Mouse (Mus musculus) liver, embryonic 11.5 days (tissue): ENCODE data around the gene Stoml1. TPM values are rescaled to one million over a fixed set of nuclear protein-coding genes. Genes with fewer than 3 reads are reported as not detected.
A peak's percentile ranks its signal among the peaks of the same experiment; 100 is the strongest.

ENCODE experiments used
- ATAC-seq: fragments of 200-750 bp; cut with Nextera tagmentation; replicated peaks from 2 replicates; pipeline ENCODE4 v1.8.0; 2017; ENCODE audit warnings: moderate number of reproducible peaks, mild to moderate bottlenecking, moderate TSS enrichment, moderate library complexity; ENCODE audit not compliant: low FRiP score
- DNase-seq: peaks from one replicate; pipeline ENCODE4 v3.0.0-alpha.2; 2017; ENCODE audit warnings: low spot score
- H3K27ac ChIP-seq: fragments of 300-500 bp; sonication (generic); 2 replicates; pipeline ENCODE4 v1.5.1; 2014; ENCODE audit warnings: mild to moderate bottlenecking, low read depth, low read length, control low read depth
- H3K27me3 ChIP-seq: fragments of 300-500 bp; sonication (generic); replicated peaks from 2 replicates; pipeline ENCODE4 v1.6.1; 2014; ENCODE audit warnings: low read length, mixed read lengths; ENCODE audit not compliant: control insufficient read depth, insufficient read depth
- H3K36me3 ChIP-seq: fragments of 300-500 bp; sonication (generic); 2 replicates; pipeline ENCODE4 v1.6.1; 2014; ENCODE audit warnings: mild to moderate bottlenecking, low read length, moderate library complexity, mixed read lengths; ENCODE audit not compliant: control insufficient read depth, insufficient read depth
- H3K4me1 ChIP-seq: fragments of 300-500 bp; sonication (generic); replicated peaks from 2 replicates; pipeline ENCODE4 v1.6.1; 2014; ENCODE audit warnings: low read length, mixed read lengths; ENCODE audit not compliant: control insufficient read depth, insufficient read depth
- H3K4me2 ChIP-seq: fragments of 300-500 bp; sonication (generic); 2 replicates; pipeline ENCODE4 v1.6.1; 2014; ENCODE audit warnings: mild to moderate bottlenecking, control low read depth, moderate library complexity
- H3K4me3 ChIP-seq: fragments of 300-500 bp; sonication (generic); 2 replicates; pipeline ENCODE4 v1.5.1; 2014; ENCODE audit warnings: low read depth, low read length, control low read depth
- H3K9ac ChIP-seq: fragments of 300-500 bp; sonication (generic); 2 replicates; pipeline ENCODE4 v1.6.1; 2014; ENCODE audit warnings: low read depth, low read length, control low read depth
- H3K9me3 ChIP-seq: fragments of 300-500 bp; sonication (generic); 2 replicates; pipeline ENCODE4 v1.6.1; 2016; ENCODE audit warnings: low read length, inconsistent platforms, mixed read lengths; ENCODE audit not compliant: control insufficient read depth
- WGBS: fragments of 180-500 bp; shearing (Covaris S2); extraction: QIAGEN DNeasy Blood & Tissue Kit; methylation state at CpG from one replicate; pipeline ENCODE4 v1.1.7; 2014; 5-methylcytosine and 5-hydroxymethylcytosine counted together
- polyA plus RNA-seq: library from polyadenylated mRNA; unstranded; fragments of >200 nt; fragmentation: Nextera tagmentation; extraction: Ambion mirVana; gene quantifications from 2 replicates; pipeline ENCODE4 v1.2.1, GENCODE M21; 2014

Gene Stoml1
- polyA plus RNA-seq, 1 experiment from 2014 or later: 12.9 TPM

- H3K4me1 ChIP-seq: peaks cover 3% of the 10 kb centered on the region; the same call in 1 of the 2 replicates
- WGBS: 35% methylated on average over 9 of the region's 9 CpGs
- peak; percentile 71 for ATAC-seq
- H3K9me3 ChIP-seq: no peaks in the 10 kb centered on the region
- no peak overlapping the region for H3K9ac ChIP-seq
- DNase-seq: peak; percentile 59
- no peaks in the 10 kb centered on the region for H3K36me3 ChIP-seq
- no peak overlapping the region for H3K4me2 ChIP-seq
- H3K27me3 ChIP-seq: no peaks in the 10 kb centered on the region
- H3K4me3 ChIP-seq: no peak overlapping the region
- H3K27ac ChIP-seq: no peak overlapping the region
Measured at GRCm38 (mm10) chr9:58280259-58281109, 27.5 kb downstream of the Stoml1 start.

GRCm38 (mm10) chr9:58281597-58281996 is 28.6 kb downstream of the Stoml1 start:
- 50% methylated on average over 3 of the region's 3 CpGs for WGBS
- Histone ChIP-seq H3K9ac (no peak overlapping the region), H3K4me3 (no peak overlapping the region), H3K9me3 (no peaks in the 10 kb centered on the region), H3K27me3 (no peaks in the 10 kb centered on the region), H3K4me2 (no peak overlapping the region), H3K36me3 (no peaks in the 10 kb centered on the region), H3K27ac (no peak overlapping the region), H3K4me1 (no peaks in the 10 kb centered on the region)
- ATAC-seq (no peak), DNase-seq (no peak)

DNA sequence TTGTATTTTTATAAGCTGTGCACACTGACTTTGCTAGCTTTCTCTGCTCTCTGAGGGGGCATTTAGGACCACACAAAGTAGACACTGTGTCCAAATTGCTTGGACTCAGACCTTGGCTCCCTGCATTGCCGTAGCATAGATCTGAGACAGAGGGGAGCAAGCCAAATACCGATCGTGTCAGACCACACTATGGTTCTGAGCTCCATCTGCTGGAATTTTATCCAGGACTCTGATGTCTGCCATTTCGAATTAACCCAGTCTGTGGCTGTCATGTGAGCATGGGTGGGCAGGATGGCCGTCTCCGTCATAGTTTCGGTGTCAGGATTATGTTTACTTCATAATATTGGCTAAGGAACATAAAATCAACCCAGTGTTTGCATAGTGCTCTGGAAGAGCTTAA is 30.5 kb downstream of the Stoml1 start:
- H3K27me3 ChIP-seq: no peaks in the 10 kb centered on the region
- 79% methylated on average over 7 of the region's 7 CpGs for WGBS
- no peak overlapping the region for H3K4me2 ChIP-seq
- H3K9me3 ChIP-seq: no peaks in the 10 kb centered on the region
- no peaks in the 10 kb centered on the region for H3K36me3 ChIP-seq
- DNase-seq (no peak), ATAC-seq (no peak)
- no peaks in the 10 kb centered on the region for H3K4me1 ChIP-seq
- H3K27ac ChIP-seq: no peak overlapping the region
- H3K9ac ChIP-seq: no peak overlapping the region
- H3K4me3 ChIP-seq: no peak overlapping the region

DNA sequence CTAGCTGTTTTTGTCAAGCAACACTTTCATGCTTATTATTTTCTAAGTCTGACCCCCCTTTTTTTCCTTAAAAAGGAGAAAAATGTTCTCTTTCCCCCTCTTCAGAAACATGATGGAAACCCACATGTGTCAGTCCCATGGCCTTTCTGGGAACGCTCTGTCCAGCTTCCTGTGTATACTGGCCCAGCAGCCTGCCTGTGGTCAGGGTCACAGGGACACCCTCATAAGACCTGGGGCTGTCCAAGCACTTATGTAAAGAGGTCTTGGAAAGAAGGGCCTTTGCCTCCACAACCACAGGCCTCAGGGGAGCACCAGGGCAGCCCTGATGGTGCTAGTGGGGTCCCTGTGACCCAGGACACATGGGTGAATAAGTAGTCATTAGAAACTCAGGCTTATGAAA is 36.1 kb downstream of the Stoml1 start:
- no peak overlapping the region for H3K9ac ChIP-seq
- H3K27ac ChIP-seq: no peak overlapping the region
- H3K4me1 ChIP-seq: no peaks in the 10 kb centered on the region
- no peak overlapping the region for H3K4me2 ChIP-seq
- DNase-seq (no peak), ATAC-seq (no peak)
- no peak overlapping the region for H3K4me3 ChIP-seq
- H3K9me3 ChIP-seq: no peaks in the 10 kb centered on the region
- WGBS: 66% methylated on average over 1 of the region's 1 CpGs
- H3K27me3 ChIP-seq: no peaks in the 10 kb centered on the region
- no peaks in the 10 kb centered on the region for H3K36me3 ChIP-seq

DNA sequence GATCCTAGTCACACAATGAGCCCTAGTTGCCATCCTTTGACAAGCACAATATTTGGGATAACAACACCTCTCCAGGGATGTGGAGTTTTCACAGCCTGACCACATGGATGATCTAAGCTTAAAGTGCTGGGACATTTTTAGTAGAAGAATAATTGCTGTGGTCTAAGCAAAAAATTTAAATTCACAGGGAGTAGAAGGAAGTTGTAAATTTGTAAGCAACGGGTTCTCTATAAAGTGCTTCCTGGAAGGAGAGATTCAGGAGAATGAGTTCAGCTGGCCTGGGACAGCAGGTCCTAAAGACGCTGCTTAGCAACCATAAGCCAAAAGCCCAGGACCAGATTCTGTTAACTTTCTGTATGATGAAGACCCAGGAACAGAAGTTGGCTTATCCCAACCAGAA is 36.9 kb downstream of the Stoml1 start:
- Histone ChIP-seq H3K9ac (no peak overlapping the region), H3K4me3 (no peak overlapping the region), H3K27ac (no peak overlapping the region), H3K36me3 (no peaks in the 10 kb centered on the region), H3K9me3 (no peaks in the 10 kb centered on the region), H3K4me1 (no peaks in the 10 kb centered on the region), H3K4me2 (no peak overlapping the region), H3K27me3 (no peaks in the 10 kb centered on the region)
- no peak for DNase-seq
- WGBS: 71% methylated on average over 2 of the region's 2 CpGs
- ATAC-seq: no peak

- WGBS: 62% methylated on average over 7 of the region's 7 CpGs
- DNase-seq: no peak
- Histone ChIP-seq H3K36me3 (no peaks in the 10 kb centered on the region), H3K4me2 (no peak overlapping the region), H3K9ac (no peak overlapping the region), H3K9me3 (no peaks in the 10 kb centered on the region), H3K4me1 (peaks cover 10% of the 10 kb centered on the region), H3K27ac (no peak overlapping the region), H3K4me3 (no peak overlapping the region), H3K27me3 (no peaks in the 10 kb centered on the region)
- no peak for ATAC-seq
Measured at GRCm38 (mm10) chr9:58294527-58294926, 41.6 kb downstream of the Stoml1 start.

DNA sequence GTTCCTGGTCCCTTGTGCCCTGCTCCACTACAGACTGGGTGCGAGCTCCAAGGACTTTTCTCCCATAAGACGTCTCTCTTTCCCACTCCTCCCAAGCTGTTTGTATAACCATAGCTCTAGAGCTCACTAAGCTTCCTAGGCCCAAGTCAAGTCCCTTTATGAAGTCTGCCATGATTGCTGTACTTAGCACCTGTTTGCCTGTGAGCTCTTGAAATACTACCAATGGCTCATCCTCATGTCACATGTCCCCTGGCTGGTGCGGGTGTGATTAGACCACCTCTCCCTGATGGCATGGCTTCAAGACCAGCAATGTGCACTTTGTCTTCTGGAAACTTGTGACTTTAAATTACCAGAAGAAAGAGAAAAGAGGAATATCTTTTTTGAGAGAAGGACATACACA is 42.4 kb downstream of the Stoml1 start:
- no peak for DNase-seq
- ATAC-seq: no peak
- no peaks in the 10 kb centered on the region for H3K27me3 ChIP-seq
- H3K9me3 ChIP-seq: no peaks in the 10 kb centered on the region
- H3K9ac ChIP-seq: no peak overlapping the region
- no peaks in the 10 kb centered on the region for H3K36me3 ChIP-seq
- H3K4me1 ChIP-seq: peaks cover 10% of the 10 kb centered on the region
- H3K4me2 ChIP-seq: no peak overlapping the region
- peak overlapping the region; percentile 25; the same call in 1 of the 2 replicates for H3K27ac ChIP-seq
- no peak overlapping the region for H3K4me3 ChIP-seq
- 81% methylated on average over 3 of the region's 3 CpGs for WGBS

DNA sequence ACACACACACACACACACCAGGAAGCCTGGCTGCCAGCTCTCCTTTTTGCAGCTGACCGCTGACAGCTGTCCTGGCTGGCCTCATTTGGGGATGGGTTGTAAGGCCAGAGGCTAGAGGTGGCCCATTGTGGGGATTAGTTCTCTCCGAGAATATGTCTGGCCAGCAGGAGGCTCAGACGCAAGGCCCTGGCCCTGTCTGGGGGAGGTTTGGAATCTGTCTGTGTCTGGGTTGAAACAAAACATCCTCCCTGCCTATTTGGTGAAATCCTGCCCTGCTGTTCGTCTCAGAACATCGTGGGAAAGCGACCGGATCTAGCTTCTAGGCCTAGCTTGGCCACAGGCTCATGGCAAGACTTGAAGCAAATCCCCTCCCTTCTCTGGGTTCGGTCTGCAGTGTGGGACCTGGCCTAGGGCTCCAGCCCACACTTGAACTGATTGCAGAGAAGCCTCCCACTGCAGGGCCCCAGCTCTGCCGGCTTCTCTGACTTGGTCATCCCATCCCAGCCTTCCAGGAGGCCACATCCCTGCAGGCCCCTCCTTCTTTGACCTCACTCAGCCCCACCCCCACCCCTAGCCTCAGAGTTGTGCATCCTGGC is 42.9 kb downstream of the Stoml1 start:
- Histone ChIP-seq H3K27ac (peak overlapping the region; percentile 44; the same call in 1 of the 2 replicates), H3K27me3 (no peaks in the 10 kb centered on the region), H3K4me3 (no peak overlapping the region), H3K9ac (no peak overlapping the region), H3K9me3 (no peaks in the 10 kb centered on the region), H3K4me2 (no peak overlapping the region), H3K4me1 (peaks cover 10% of the 10 kb centered on the region), H3K36me3 (no peaks in the 10 kb centered on the region)
- WGBS: 37% methylated on average over 9 of the region's 9 CpGs
- DNase-seq: no peak
- ATAC-seq: no peak

GRCm38 (mm10) chr9:58297065-58297464 is 44.1 kb downstream of the Stoml1 start:
- H3K4me1 ChIP-seq: peaks cover 10% of the 10 kb centered on the region
- H3K9ac ChIP-seq: no peak overlapping the region
- H3K4me2 ChIP-seq: no peak overlapping the region
- DNase-seq (no peak), ATAC-seq (no peak)
- H3K27me3 ChIP-seq: no peaks in the 10 kb centered on the region
- H3K4me3 ChIP-seq: no peak overlapping the region
- no peak overlapping the region for H3K27ac ChIP-seq
- no peaks in the 10 kb centered on the region for H3K9me3 ChIP-seq
- H3K36me3 ChIP-seq: no peaks in the 10 kb centered on the region
- WGBS: 73% methylated on average over 6 of the region's 6 CpGs
